Mouse (Mus musculus) MEL (cell line): ENCODE results near the gene Pabpc6. TPM values are rescaled to one million over a fixed set of nuclear protein-coding genes. Genes with fewer than 3 reads are reported as not detected.

ENCODE experiments used
- DNase-seq: peaks from one replicate; pipeline ENCODE4 v3.0.0; 2011; ENCODE audit warnings: low read depth, low spot score
- H3K27ac ChIP-seq: 2 replicates; pipeline ENCODE4 v1.5.1; 2012; ENCODE audit warnings: low read depth, mild to moderate bottlenecking, control low read depth, low read length, moderate library complexity; ENCODE audit not compliant: control insufficient read depth
- H3K27me3 ChIP-seq, 2 experiments: fragments of 150-350 bp in 1 of 2; sonication (generic) in 1 of 2; 2 replicates each; pipeline ENCODE4 v1.6.1; 2012; ENCODE audit warnings: low read length in 2 of 2, mild to moderate bottlenecking in 2 of 2, improper control_type of control experiment in 1 of 2, moderate library complexity in 1 of 2; ENCODE audit not compliant: insufficient read depth in 2 of 2, control insufficient read depth in 1 of 2
- H3K36me3 ChIP-seq, 2 experiments: 2 replicates each; pipeline ENCODE4 v1.6.1; 2012 to 2014; ENCODE audit warnings: low read length in 2 of 2, improper control_type of control experiment in 1 of 2, inconsistent platforms in 1 of 2, mild to moderate bottlenecking in 1 of 2; ENCODE audit not compliant: insufficient read depth in 2 of 2, control insufficient read depth in 1 of 2
- H3K4me1 ChIP-seq, 2 experiments: fragments of 150-350 bp in 1 of 2; sonication (generic) in 1 of 2; 2 replicates each; pipeline ENCODE4 v1.6.1; 2012; ENCODE audit warnings: low read length in 2 of 2, improper control_type of control experiment in 1 of 2, mild to moderate bottlenecking in 1 of 2; ENCODE audit not compliant: insufficient read depth in 2 of 2, control insufficient read depth in 1 of 2
- H3K4me3 ChIP-seq, 2 experiments: fragments of 150-350 bp in 1 of 2; sonication (generic) in 1 of 2; 2 replicates each; pipeline ENCODE4 v1.5.1; 2012; ENCODE audit warnings: low read depth in 2 of 2, low read length in 2 of 2, mild to moderate bottlenecking in 2 of 2, moderate library complexity in 2 of 2, control low read depth in 1 of 2, improper control_type of control experiment in 1 of 2; ENCODE audit not compliant: control insufficient read depth in 1 of 2, insufficient read depth in 1 of 2
- H3K79me2 ChIP-seq: 2 replicates; pipeline ENCODE4 v1.6.1; 2012; ENCODE audit warnings: mild to moderate bottlenecking, low read length, moderate library complexity; ENCODE audit not compliant: control insufficient read depth, poor library complexity, insufficient read depth
- H3K9ac ChIP-seq: 2 replicates; pipeline ENCODE4 v1.6.1; 2012; ENCODE audit warnings: low read depth, mild to moderate bottlenecking, control low read depth, low read length, moderate library complexity; ENCODE audit not compliant: control insufficient read depth, poor library complexity, severe bottlenecking
- H3K9me3 ChIP-seq: fragments of 150-350 bp; sonication (generic); replicated peaks from 2 replicates; pipeline ENCODE4 v1.6.1; 2012; ENCODE audit warnings: mild to moderate bottlenecking, low read length, improper control_type of control experiment, moderate library complexity; ENCODE audit not compliant: insufficient read depth
- CTCF ChIP-seq, 3 experiments: IDR thresholded peaks in 2 of 3; conservative IDR thresholded peaks in 1 of 3; 2 replicates each; pipeline ENCODE4 v1.5.1; 2011 to 2012; ENCODE audit warnings: low read length in 3 of 3, low read depth in 2 of 3, mild to moderate bottlenecking in 2 of 3, improper control_type of control experiment in 1 of 3, inconsistent platforms in 1 of 3, mixed read lengths in 1 of 3, moderate library complexity in 1 of 3; ENCODE audit not compliant: control insufficient read depth in 1 of 3, insufficient read depth in 1 of 3, poor library complexity in 1 of 3, severe bottlenecking in 1 of 3
- ELF1 ChIP-seq: IDR thresholded peaks from 2 replicates; pipeline ENCODE4 v1.6.1; 2014; ENCODE audit warnings: low read depth, mild to moderate bottlenecking, inconsistent platforms, low read length, improper control_type of control experiment, moderate library complexity
- EP300 ChIP-seq, 2 experiments: IDR thresholded peaks; 2 replicates each; pipeline ENCODE4 v1.6.1; 2011; ENCODE audit warnings: improper control_type of control experiment in 2 of 2, low read length in 2 of 2, low read depth in 1 of 2, mild to moderate bottlenecking in 1 of 2
- GABPA ChIP-seq: IDR thresholded peaks from 2 replicates; pipeline ENCODE4 v1.6.1; 2012; ENCODE audit warnings: low read depth, mild to moderate bottlenecking, inconsistent platforms, low read length, improper control_type of control experiment, moderate library complexity
- GATA1 ChIP-seq: IDR thresholded peaks from 2 replicates; pipeline ENCODE4 v1.6.1; 2011; ENCODE audit warnings: low read depth, low read length, improper control_type of control experiment
- KAT2A ChIP-seq: conservative IDR thresholded peaks from 2 replicates; pipeline ENCODE4 v1.6.1; 2012; ENCODE audit warnings: low read depth, low read length, improper control_type of control experiment, inconsistent platforms
- MAFK ChIP-seq: IDR thresholded peaks from 2 replicates; pipeline ENCODE4 v1.6.1; 2011; ENCODE audit warnings: low read depth, mild to moderate bottlenecking, low read length, improper control_type of control experiment, borderline replicate concordance
- MAZ ChIP-seq: IDR thresholded peaks from 2 replicates; pipeline ENCODE4 v1.6.1; 2012; ENCODE audit warnings: low read depth, mild to moderate bottlenecking, inconsistent platforms, low read length, improper control_type of control experiment
- MYC ChIP-seq: IDR thresholded peaks from 2 replicates; pipeline ENCODE4 v1.6.1; 2011; ENCODE audit warnings: low read depth, mild to moderate bottlenecking, low read length, improper control_type of control experiment, moderate library complexity
- NELFE ChIP-seq: IDR thresholded peaks from 2 replicates; pipeline ENCODE4 v1.6.1; 2011; ENCODE audit warnings: low read depth, low read length, improper control_type of control experiment
- POLR2AphosphoS2 ChIP-seq: IDR thresholded peaks from 2 replicates; pipeline ENCODE4 v1.6.1; 2011; ENCODE audit warnings: low read length, improper control_type of control experiment
- POLR2AphosphoS5 ChIP-seq: IDR thresholded peaks from 2 replicates; pipeline ENCODE4 v1.6.1; 2012; ENCODE audit warnings: low read depth, borderline replicate concordance, mild to moderate bottlenecking, inconsistent platforms, low read length, moderate library complexity, mixed read lengths
- RCOR1 ChIP-seq: IDR thresholded peaks from 2 replicates; pipeline ENCODE4 v1.6.1; 2012; ENCODE audit warnings: low read depth, mild to moderate bottlenecking, inconsistent platforms, low read length, improper control_type of control experiment
- SMC3 ChIP-seq: IDR thresholded peaks from 2 replicates; pipeline ENCODE4 v1.6.1; 2011; ENCODE audit warnings: low read depth, low read length, improper control_type of control experiment
- TBP ChIP-seq: IDR thresholded peaks from 2 replicates; pipeline ENCODE4 v1.8.0; 2011; ENCODE audit warnings: low read depth, low read length, improper control_type of control experiment
- UBTF ChIP-seq: IDR thresholded peaks from 2 replicates; pipeline ENCODE4 v1.6.1; 2012; ENCODE audit warnings: low read depth, mild to moderate bottlenecking, inconsistent platforms, low read length, improper control_type of control experiment, moderate library complexity, borderline replicate concordance; ENCODE audit not compliant: insufficient read depth
- ZKSCAN1 ChIP-seq: IDR thresholded peaks from 2 replicates; pipeline ENCODE4 v1.6.1; 2012; ENCODE audit warnings: low read depth, mild to moderate bottlenecking, inconsistent platforms, low read length, improper control_type of control experiment, moderate library complexity
- ZMIZ1 ChIP-seq: IDR thresholded peaks from 2 replicates; pipeline ENCODE4 v1.6.1; 2012; ENCODE audit warnings: low read depth, mild to moderate bottlenecking, inconsistent platforms, low read length, improper control_type of control experiment, moderate library complexity
- polyA plus RNA-seq, 2 experiments: library from polyadenylated mRNA; stranded (reverse) in 1 of 2; unstranded in 1 of 2; fragments of >175 nt in 1 of 2; fragments of >200 nt in 1 of 2; gene quantifications; 2 replicates each; pipeline versions ENCODE4 v1.2.1 to v1.2.4; 2012; ENCODE audit warnings: low replicate concordance in 2 of 2, low read depth in 1 of 2; ENCODE audit not compliant: insufficient read length in 2 of 2, insufficient read depth in 1 of 2, missing spikeins in 1 of 2
- total RNA-seq: library from RNA; depleted of rRNA; stranded (reverse); fragments of 300-350 nt; gene quantifications from 2 replicates; pipeline ENCODE4 v1.2.3, GENCODE M21; 2012

Pabpc6 gene
- total and polyA plus RNA-seq, 3 experiments, result not detected

DNA sequence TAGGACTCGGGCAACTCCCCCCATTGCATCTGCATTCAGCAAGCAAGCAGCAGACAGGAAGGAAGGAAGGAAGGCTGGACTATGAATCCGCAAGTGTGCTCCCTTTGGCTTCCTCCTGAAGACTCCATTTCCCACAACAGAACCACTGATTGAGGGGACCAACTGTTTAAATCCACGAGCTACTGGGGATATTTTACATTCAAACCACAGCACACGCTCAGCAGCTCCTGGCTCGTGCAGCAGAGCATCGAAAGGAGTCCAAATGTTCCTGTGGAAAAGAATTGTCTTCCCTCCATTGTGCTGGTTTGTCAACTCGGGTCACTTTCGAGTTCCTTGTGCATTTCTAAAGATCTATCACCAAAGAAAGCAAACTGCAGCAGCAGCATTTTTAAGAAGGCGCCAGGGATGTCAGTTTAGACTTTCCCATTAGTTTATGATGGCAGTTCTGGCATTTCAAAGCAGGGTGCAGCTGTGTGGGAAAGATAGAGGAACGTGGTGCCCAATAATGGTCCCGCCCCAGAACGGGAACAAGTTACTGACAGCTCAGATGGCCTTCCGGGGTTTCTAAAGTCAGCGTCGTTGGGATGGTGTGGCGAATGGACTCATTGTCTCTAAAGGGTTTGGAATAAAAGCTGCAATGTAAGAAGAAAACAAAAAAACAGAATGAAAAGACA lies 36.8 kb downstream of the Pabpc6 start:
- H3K9ac ChIP-seq, result no peak overlapping the region
- no peaks in the 10 kb centered on the region for H3K79me2 ChIP-seq
- no peaks in the 10 kb centered on the region for H3K36me3 ChIP-seq
- H3K27me3 ChIP-seq, result no peaks in the 10 kb centered on the region
- no peaks in the 10 kb centered on the region for H3K4me1 ChIP-seq
- H3K27ac ChIP-seq, result no peak overlapping the region
- TF ChIP-seq SMC3, result no peak
- TF ChIP-seq GABPA, result no peak
- TF ChIP-seq RCOR1, result no peak
- no peak for TF ChIP-seq POLR2AphosphoS5
- no peak for TF ChIP-seq EP300 (IDR thresholded peaks at IDR 0.05; ENCODE audit: low read depth in 1 of 2, low read length in 2 of 2)
- TF ChIP-seq MAZ, result no peak
- TF ChIP-seq ZKSCAN1, result no peak
- no peak for TF ChIP-seq ELF1
- no peaks in the 10 kb centered on the region for H3K9me3 ChIP-seq
- H3K4me3 ChIP-seq, result no peak overlapping the region
- no peak for DNase-seq

DNA sequence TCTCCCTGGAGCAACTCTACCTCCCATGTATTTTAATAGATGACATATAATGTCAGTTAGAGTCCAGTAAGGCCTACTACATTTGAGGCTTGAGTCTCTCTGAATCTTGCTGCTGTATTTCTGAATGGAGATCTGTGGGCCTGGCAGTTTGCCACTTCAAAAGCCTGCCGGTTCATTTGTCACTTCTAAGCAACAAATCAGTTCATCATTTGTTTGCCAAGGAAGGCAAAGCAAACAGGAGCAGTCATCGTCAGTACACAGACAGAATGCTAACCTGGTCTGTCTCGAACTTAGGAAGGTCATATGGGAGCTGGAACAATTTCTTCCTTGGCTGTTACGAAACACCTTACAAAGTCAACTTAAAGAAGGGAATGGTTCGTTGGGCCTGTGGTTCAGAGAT lies 37.4 kb downstream of the Pabpc6 start:
- no peak for TF ChIP-seq POLR2AphosphoS2
- no peak for TF ChIP-seq ZMIZ1
- TF ChIP-seq MYC, result no peak
- TF ChIP-seq KAT2A, result no peak
- no peak for TF ChIP-seq UBTF
- no peak for TF ChIP-seq NELFE
- no peak for TF ChIP-seq CTCF (IDR thresholded peaks at IDR 0.05 in 2 of 3, conservative IDR thresholded peaks at IDR 0.05 in 1 of 3; ENCODE audit: control insufficient read depth in 1 of 3, insufficient read depth in 1 of 3, low read depth in 2 of 3, low read length in 3 of 3, poor library complexity in 1 of 3, severe bottlenecking in 1 of 3)
- no peak for TF ChIP-seq MAFK
- no peak for TF ChIP-seq GATA1
- no peak for TF ChIP-seq POLR2AphosphoS5
- no peak for TF ChIP-seq TBP
- H3K4me1 ChIP-seq, result no peaks in the 10 kb centered on the region

More for the DNA sequence above, 37.4 kb downstream of the Pabpc6 start:
- Histone ChIP-seq H3K4me3 (no peak overlapping the region), H3K79me2 (no peaks in the 10 kb centered on the region), H3K9ac (no peak overlapping the region), H3K9me3 (no peaks in the 10 kb centered on the region), H3K27me3 (no peaks in the 10 kb centered on the region), H3K36me3 (no peaks in the 10 kb centered on the region), H3K27ac (no peak overlapping the region)
- no peak for DNase-seq
